Mouse (Mus musculus): ENCODE data around the gene Aldh1a1.

Gene Aldh1a1

DNA sequence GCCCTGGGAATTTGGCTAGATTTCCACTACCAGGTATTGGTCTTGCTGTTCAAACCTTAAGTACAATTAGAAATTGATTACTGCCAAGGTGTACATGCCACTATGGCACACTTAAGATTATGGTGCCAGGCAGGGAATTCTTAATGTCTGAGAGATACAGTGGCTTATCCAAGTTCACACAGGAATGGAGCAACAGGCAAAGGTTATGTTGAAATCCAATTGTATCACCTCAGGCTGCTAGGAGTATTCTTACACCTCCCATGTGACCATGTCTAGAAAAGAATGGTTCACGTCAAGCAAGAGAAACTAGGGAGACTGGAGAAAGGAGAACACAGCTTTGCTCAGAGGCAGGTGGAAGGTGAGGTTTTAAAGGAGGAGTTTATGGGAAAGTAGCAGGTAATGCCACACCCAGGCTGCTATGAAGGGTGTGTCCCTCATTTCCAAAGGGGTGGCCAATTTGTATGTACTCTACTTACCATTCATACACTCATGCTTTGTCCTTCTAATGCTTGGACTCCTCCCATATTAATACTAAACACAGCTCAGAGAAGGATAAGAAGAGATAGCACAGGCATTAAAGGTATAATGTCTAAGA lies 160.7 kb downstream of the Aldh1a1 start:
- DNase-seq (ENCODE audit: low spot score in 2 of 2), result no peak

DNA sequence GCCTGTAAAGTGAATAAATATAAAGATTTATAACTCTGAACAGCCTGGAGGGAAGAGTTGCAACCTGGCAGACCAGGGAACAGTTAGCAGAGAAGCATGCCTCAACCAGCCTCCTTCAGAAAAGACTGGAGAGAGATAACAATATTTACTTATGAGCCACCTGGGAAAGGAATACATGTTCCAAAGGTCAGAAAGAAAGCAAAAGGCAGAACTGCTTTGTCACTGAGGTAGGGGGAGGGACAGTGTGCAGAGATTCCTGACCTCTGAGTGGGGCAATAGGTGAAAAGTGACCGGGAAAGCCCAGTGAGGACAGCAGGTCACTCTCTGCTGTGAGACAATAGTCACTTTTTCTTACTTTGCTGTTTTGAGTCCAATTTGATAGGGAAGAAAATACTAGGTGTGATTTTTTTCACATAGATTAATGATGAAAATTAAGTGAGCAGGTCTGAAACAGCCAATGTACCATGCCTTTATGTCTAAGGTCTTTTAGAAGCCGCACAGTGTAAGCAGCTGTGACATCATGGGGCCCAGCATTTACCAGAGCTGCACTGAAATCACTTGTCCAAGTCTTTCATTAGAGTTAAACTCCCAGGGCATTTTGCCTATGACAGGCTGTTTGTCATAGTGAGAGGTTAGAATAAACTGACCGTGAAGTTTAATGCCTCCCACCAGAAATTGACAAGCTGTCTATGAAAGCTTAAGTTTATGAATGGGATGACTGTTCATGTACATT lies 161.8 kb downstream of the Aldh1a1 start:
- no peak for DNase-seq (ENCODE audit: low spot score in 2 of 2)

DNA sequence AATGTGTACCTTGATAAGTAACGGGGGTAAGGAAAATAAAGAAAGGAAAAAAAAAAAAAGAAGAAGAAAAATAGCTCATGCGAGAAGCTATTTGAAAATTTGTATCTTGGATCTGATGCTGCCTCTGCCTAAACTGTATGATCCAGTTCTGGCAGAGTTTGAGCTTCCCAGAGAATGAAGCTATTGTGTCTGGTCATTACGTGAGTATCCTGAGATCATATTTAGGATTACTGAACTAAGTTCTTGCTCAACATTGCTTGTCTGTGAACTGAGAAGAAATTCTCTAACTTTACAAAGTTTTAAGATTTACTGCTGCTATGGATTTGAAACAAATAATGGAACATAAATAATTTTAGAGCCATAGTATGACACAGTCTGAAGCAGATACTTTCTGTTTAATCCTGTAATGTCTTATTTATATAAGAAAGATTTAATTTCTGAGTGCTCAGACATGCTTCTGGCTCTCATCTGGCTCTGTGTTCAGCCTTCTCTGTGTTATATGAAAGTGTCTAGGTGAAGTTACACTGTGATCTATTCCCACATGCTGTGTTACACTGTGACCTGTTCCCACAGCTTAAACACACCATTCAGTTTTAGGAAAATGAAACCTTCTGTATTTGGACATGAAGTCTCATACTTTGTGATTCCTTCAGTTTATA lies 185.3 kb downstream of the Aldh1a1 start:
- no peak for DNase-seq (ENCODE audit: low spot score in 2 of 2)
